Mouse (Mus musculus) G1E (cell line): ENCODE data around the gene Stk32c.

Experiments used
- CTCF ChIP-seq: IDR thresholded peaks from 2 replicates; pipeline ENCODE4 v1.5.1; 2012; ENCODE audit warnings: low read depth, low read length, inconsistent platforms, mixed read lengths
- GATA1 ChIP-seq: IDR thresholded peaks from 2 replicates; pipeline ENCODE4 v1.6.1; 2012; ENCODE audit warnings: borderline replicate concordance, low read length, inconsistent platforms, mixed read lengths

- no peak for TF ChIP-seq CTCF
- TF ChIP-seq GATA1: no peak
These were observed 116.7 kb downstream of the Stk32c start for GRCm38 (mm10) chr7:139096399-139096798.
